22 mouse cellular contexts compared by ENCODE assay signal in the genomic region with DNA sequence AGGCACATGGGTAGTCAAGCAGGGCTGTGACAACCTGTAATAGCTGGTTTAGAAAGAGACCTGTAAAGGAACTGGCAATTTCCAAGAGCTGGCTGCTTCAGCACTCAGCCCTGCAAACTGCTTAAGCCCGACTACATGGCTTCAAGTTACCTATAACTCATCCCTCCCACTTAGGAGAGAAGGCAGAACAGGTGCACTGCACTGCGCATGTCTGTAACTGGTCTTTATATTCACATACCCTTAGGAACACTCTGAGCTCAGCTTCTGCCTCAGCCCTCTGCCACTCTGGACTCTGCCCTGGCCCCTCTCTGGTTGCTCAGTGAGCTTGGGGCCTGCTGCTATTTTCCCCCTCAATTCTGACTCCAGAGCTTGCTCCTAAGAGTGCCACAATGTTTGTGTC.
"Had no signal": no experiment of that assay in that cellular context is flagged by ENCODE, and none has a peak within 500 bp of the region (broad histone marks: within the 10 kb centered on the region; RNA-seq: fewer than 3 reads in every experiment).

No protein-coding gene starts in this region.

- H3K4me2 ChIP-seq: limb, embryonic 12.5 days; limb, embryonic 15.5 days; liver, embryonic 11.5 days; lung, embryonic 14.5 days; midbrain, embryonic 13.5 days; neural tube, embryonic 13.5 days had no signal

- ATAC-seq: inflammation-experienced regulatory T-cells, adult 6 months; intestine, embryonic 16.5 days; liver, postnatal 0 days; lung, postnatal 0 days; midbrain, embryonic 13.5 days; midbrain, embryonic 16.5 days had no signal

- H3K27me3 ChIP-seq: limb, embryonic 12.5 days; limb, embryonic 15.5 days; megakaryocyte, embryonic 14.5 days; midbrain, embryonic 13.5 days; neural tube, embryonic 13.5 days had no signal

- H3K4me3 ChIP-seq: limb, embryonic 12.5 days; limb, embryonic 15.5 days; midbrain, embryonic 10.5 days; midbrain, embryonic 13.5 days; myocyte; neural tube, embryonic 13.5 days had no signal

- H3K4me1 ChIP-seq: megakaryocyte, embryonic 14.5 days had no signal

- DNase-seq: kidney, adult 9 months; left cerebral cortex, postnatal 4 days; liver, postnatal 0 days; lung, embryonic 14.5 days; lung, postnatal 36 days; thymus, adult 2 months; thymus, postnatal 14 days; thymus, postnatal 4 days had no signal

- H3K9me3 ChIP-seq: limb, embryonic 12.5 days; limb, embryonic 15.5 days; midbrain, embryonic 10.5 days; midbrain, embryonic 13.5 days; neural tube, embryonic 13.5 days had no signal

- H3K36me3 ChIP-seq: limb, embryonic 12.5 days; limb, embryonic 15.5 days; midbrain, embryonic 10.5 days; midbrain, embryonic 13.5 days; neural tube, embryonic 13.5 days had no signal

- H3K27ac ChIP-seq: limb, embryonic 12.5 days; limb, embryonic 15.5 days; liver, embryonic 14.5 days; midbrain, embryonic 10.5 days; midbrain, embryonic 13.5 days; neural tube, embryonic 13.5 days; stomach, postnatal 0 days had no signal

- H3K9ac ChIP-seq: limb, embryonic 12.5 days; limb, embryonic 15.5 days; liver, embryonic 14.5 days; liver, postnatal 0 days; lung, embryonic 14.5 days; midbrain, embryonic 13.5 days; neural tube, embryonic 13.5 days had no signal
